Mouse (Mus musculus): ENCODE measurements around the gene Artn. TPM values are rescaled to one million over a fixed set of nuclear protein-coding genes. Genes with fewer than 3 reads are reported as not detected.

Gene Artn
- 2.8 and 3.2 TPM in 2 replicates for polyA plus RNA-seq (2015; fragmentation: Nextera tagmentation; extraction: Ambion mirVana)

DNA sequence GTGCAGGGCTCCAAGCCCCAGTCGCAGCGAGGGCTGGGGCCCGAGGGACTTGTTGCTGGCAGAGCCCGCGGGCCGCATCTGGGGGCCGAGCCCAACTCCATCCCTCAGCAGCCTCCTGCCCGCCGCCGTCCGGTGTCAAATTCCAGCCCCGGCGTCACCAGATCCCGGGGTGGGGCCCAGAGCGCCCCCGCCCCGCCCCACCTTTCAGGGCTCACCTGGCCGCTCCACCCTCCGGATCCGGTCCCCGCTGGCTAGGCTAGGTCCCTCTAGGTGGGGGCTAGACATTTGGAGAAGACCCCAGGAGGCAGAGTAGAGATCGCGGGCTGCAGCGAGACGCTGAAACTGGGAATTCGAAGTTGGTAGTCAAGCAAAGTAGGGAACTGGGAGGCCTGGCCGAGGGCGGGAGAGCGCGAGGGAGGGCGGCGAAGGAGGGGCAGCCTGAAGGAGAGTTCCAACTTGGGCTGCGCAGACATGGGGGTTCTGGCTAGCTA lies at the start of gene Artn:
Gene Artn, minus strand, starts transcription at position 373 of the 491 bp plus-strand sequence.

DNA sequence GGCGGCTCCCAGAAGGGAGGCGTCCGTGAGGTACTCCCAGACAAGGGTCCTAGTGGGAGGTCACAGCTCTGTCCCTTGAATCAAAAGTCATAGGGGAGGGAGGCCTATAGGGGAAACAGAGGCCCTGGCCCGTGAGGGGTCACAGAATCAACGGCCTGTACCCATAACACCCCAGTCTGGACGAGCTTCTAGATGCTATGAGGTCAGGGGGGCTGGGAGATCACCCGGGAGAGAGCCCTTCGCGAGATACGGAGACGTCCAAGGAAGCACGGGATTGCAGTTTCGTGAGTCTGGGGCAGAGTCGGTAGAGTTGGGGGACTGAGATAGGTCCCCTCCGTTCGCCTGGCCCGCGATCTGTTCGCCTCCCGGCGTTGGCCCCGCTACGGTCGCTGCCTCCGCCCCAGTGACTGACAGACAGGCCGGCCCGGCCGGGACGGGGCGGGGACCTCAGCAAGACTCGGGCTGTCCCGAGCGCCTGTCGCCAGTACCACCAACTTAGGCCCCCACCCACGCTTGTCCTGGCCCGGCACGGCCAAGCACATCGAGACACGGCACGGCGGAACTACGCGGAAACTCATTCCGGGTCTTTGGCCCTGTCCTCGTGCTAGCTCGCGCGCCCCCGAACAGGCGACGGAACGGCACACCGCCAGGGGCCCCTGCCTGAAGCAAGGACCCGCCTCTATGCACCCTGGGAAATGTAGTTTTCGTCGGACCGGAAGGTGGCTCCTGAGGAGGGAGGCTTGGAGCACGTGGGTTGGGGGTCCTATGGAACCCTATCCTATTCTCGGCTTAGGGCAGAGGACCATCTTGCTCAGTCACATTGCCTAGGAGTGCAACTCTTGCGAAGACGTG lies 14.7 kb downstream of the Artn start, which contains the start of gene Ipo13:
Gene Ipo13, minus strand, starts transcription at position 409 of the 852 bp plus-strand sequence.

DNA sequence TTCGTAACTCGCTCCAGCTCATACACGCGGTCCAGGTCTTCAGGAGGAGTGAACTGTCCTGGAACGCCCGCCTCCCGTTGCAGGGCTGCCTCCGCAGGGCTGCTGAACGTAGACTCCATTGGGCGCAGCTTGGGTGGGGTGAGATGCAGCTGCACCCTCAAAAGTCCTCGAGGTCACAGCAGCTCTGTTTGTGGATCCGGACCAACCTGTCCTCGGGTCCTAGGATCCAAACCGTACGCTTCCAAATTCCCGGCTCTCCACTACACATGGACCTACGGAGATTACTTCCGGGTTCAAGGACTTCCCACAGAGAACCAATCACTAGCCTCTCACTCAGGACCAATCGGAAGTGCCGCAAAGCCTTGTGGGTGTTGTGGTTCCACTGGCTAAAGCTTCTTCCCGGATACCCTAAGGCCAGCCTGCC lies 37.8 kb downstream of the Artn start, which contains the start of gene Dph2:
Gene Dph2, minus strand, starts transcription at position 295 of the 424 bp plus-strand sequence.

DNA sequence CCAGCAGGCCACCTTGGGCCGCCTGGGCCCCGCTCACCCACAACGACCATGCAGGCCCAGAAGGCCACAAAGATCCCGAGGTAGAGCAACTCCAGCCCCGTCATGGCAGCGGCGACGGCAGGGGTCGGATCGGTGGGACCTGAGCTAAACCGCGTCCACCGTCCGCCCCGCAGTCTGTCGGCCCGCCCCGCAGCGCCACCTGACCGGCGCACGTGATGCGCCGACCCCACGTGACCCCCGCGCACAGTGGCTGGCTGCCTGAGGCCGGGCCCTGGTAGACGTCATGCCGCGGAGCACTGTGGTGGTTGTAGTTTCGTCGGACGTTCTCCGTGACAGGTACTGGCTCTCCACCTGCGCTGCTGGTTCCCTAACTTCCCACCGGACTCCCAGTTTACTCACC lies 42.4 kb downstream of the Artn start, which contains the start of gene Atp6v0b:
Gene Atp6v0b, minus strand, starts transcription at position 201 of the 400 bp plus-strand sequence.

DNA sequence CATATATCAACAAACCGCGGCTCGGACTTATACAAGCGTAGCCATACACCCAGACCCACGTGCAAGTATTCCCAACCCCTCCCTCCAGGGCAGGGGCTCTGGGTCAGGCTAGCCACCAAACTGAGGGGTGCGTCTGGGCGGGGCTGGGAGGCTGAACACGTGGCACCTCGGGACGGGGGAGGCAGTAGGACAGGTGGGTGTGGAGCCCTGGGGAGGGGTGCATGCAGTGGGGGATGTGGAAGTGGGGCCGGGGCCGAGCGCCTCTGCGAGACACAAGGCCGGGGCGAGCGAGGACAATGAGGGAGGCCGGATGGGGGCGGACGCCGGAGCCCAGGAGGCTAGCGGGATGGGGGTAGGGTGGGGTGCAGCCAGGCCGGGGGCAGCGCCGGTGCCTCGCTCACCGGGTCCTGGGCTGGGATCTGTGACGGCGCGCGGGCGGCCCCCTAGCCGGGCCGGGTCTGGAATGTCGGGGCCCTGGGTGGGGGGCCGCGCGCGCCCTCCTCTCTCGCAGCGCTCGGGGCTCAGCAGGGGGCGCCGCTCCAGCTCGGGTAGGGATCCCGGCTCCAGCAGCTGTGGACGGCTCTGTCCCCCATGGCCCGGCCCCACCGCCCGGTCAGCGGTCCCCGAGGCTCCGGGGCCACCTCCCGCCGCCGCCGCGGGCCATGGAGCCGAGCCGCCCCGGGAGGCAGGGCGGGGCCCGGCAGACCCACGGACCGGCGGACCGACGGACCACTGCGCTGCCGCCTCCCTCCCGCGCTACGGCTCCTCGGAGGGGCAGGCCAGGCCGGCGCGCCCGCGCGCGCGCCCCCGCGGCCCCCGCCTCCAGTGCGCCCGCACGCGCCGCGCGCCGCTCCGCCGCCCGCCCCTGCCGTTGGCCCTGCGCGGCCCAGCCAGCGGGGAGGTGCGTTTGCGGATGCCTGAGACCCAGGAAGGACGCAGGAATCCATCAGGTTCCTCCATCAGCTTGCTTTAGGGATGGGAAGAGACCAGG lies 46.6 kb downstream of the Artn start, which contains the start of gene B4galt2:
Gene B4galt2, minus strand, starts transcription at position 787 of the 991 bp plus-strand sequence.

Other genes with a start within 250 kb of the Artn start
- 30.1 and 31.2 TPM in 2 replicates for gene Dmap1, start 247.5 kb downstream of the Artn start, polyA plus RNA-seq (2015; fragmentation: Nextera tagmentation; extraction: Ambion mirVana)
- not detected in 2 replicates for gene Gm12845, start 205.4 kb downstream of the Artn start, polyA plus RNA-seq (2015; fragmentation: Nextera tagmentation; extraction: Ambion mirVana)
- not detected in 2 replicates for gene Klf17, start 164.1 kb downstream of the Artn start, polyA plus RNA-seq (2015; fragmentation: Nextera tagmentation; extraction: Ambion mirVana)
- 6.4 and 9.9 TPM in 2 replicates for gene Slc6a9, start 95.3 kb downstream of the Artn start, polyA plus RNA-seq (2015; fragmentation: Nextera tagmentation; extraction: Ambion mirVana)
- 0.34 and 0.52 TPM in 2 replicates for gene Ccdc24, start 57.2 kb downstream of the Artn start, polyA plus RNA-seq (2015; fragmentation: Nextera tagmentation; extraction: Ambion mirVana)
- gene B4galt2, start 46.3 kb downstream of the Artn start, polyA plus RNA-seq (2015; fragmentation: Nextera tagmentation; extraction: Ambion mirVana): 13.9 and 15.0 TPM in 2 replicates
- gene Atp6v0b, start 42.4 kb downstream of the Artn start, polyA plus RNA-seq (2015; fragmentation: Nextera tagmentation; extraction: Ambion mirVana): 142 and 188 TPM in 2 replicates
- gene Dph2, start 37.7 kb downstream of the Artn start, polyA plus RNA-seq (2015; fragmentation: Nextera tagmentation; extraction: Ambion mirVana): 7.4 and 7.6 TPM in 2 replicates
- gene Ipo13, start 14.8 kb downstream of the Artn start, polyA plus RNA-seq (2015; fragmentation: Nextera tagmentation; extraction: Ambion mirVana): 21.5 and 21.6 TPM in 2 replicates
- 4.2 and 4.5 TPM in 2 replicates for gene St3gal3, start 205.2 kb upstream of the Artn start, polyA plus RNA-seq (2015; fragmentation: Nextera tagmentation; extraction: Ambion mirVana)

All from urinary bladder, postnatal 0 days (tissue).